Mouse (Mus musculus) urinary bladder, postnatal 4 days (tissue): ENCODE results near the gene Zfp787.

Source experiments
- DNase-seq, 2 experiments: peaks; one replicate each; pipeline ENCODE4 v3.0.0; 2021 to 2022; ENCODE audit warnings: low spot score in 2 of 2

Gene Zfp787

DNA sequence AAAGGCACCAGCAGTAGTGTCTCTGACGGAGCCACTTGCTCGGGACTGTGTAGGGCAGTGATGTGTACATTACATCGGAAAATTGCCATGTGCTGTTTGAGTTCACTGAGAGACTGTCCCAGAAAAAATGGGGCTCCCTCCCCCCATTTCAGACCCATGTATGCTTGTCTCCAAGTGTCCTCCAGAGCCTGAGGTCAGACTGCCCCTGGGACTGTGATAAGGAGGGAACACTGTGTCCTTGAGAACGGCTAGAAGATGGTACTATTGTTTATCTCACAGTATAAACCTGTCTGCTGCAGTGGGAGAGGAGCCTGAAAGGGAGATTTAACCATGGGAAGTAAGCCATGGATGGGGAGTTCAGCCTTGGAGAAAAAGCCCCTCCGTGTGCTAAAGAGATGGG, 8.9 kb upstream of the Zfp787 start:
- DNase-seq, result no peak

GRCm38 (mm10) chr7:6162172-6162571, 6.4 kb upstream of the Zfp787 start:
- no peak for DNase-seq

GRCm38 (mm10) chr7:6161541-6161940, 5.7 kb upstream of the Zfp787 start:
- no peak for DNase-seq

- DNase-seq, result no peak
Measured at GRCm38 (mm10) chr7:6159604-6160003, 3.8 kb upstream of the Zfp787 start.

- no peak for DNase-seq
Measured at GRCm38 (mm10) chr7:6157479-6157878, 1.7 kb upstream of the Zfp787 start.

- no peak for DNase-seq
Measured at GRCm38 (mm10) chr7:6156901-6157472, 1.2 kb upstream of the Zfp787 start.

GRCm38 (mm10) chr7:6155031-6155872, 545 bp downstream of the Zfp787 start:
- DNase-seq, result peak; percentile 79 to 86

- no peak for DNase-seq
Measured at GRCm38 (mm10) chr7:6154164-6154563, 1.6 kb downstream of the Zfp787 start.

DNA sequence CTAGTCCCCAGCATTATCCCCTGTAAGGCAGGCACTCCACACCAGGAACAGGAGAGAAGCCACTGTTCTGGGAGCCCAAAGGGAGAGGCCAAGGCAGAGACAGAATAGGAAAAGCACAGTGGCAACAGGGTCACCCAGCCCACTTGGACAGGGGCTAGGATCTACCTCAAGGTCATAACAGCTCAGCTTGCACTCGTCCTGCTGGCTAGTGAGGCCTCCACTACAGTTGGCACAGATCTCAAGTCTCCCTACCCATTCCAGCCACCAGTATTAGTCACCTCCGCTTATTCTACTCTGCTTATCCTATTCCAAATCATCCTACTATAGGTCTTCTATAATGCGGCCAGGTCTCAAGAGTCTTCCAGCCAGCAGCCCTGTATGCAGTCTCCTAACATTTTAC, 2.7 kb downstream of the Zfp787 start:
- DNase-seq, result no peak

GRCm38 (mm10) chr7:6152036-6152435, 3.8 kb downstream of the Zfp787 start:
- no peak for DNase-seq

- no peak for DNase-seq
Measured at GRCm38 (mm10) chr7:6151266-6151665, 4.5 kb downstream of the Zfp787 start.

GRCm38 (mm10) chr7:6147688-6148087, 8.1 kb downstream of the Zfp787 start:
- no peak for DNase-seq

GRCm38 (mm10) chr7:6146982-6147325, 8.8 kb downstream of the Zfp787 start:
- no peak for DNase-seq

DNA sequence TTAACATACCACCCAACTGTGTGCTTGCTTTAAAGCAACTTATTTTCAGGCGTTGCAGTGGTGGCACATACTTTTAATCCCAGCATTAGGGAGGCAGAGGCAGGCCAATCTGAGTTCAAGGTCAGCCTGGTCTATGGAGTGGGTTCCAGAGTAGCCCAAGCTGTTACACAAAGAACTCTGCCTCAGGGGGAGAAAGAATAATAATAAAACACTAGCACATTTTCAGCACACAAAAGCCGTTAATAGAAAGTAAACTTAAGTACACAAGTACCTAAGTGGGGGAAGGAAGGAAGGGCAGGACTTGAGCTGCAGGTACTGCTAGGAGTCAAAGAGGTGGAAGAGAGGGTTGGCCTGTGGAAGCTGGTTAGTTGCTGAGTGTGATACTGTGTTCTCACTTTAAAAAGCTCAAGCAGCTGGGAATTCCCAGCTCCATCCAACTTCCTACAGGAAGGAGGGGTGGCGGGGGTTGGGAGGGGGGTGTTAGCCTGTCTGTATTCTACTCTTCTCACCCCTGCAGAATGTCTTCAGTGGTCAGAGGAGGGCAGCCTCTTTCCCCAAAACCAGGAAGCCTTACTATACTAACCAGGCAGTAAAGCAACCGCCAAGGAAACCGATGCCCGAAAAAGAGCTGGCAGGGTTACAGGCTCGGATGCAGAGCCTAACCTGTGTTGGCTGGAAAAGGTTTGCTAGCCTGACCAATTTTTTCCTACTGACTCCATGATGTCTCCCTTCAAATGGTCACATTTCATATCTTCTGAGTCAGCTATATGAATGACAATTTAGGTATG, 9.4 kb downstream of the Zfp787 start:
- DNase-seq, result no peak

- DNase-seq, result no peak
Measured at GRCm38 (mm10) chr7:6145423-6146188, 10.2 kb downstream of the Zfp787 start.

GRCm38 (mm10) chr7:6143991-6144531, 11.7 kb downstream of the Zfp787 start:
- no peak for DNase-seq

DNA sequence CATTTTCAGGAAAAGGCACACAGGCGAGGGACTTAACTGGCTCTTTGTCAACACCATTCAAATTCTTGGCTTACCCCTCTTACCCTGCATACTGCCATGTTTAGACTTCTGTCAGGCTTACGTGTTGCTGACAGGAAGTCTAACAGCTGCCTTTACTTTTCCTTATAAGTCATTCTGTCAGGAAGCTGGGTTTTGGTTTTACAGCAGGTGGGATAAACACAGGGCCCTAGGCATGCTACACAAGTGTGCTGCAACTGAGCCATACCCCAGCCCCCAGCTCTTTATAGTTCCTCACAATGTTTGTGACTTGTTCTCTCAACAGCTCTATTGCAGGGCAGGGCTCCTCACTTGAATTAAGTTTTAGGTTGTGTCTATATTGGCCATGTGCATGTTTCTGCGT, 16.5 kb downstream of the Zfp787 start:
- DNase-seq, result no peak

- DNase-seq, result no peak
Measured at GRCm38 (mm10) chr7:6136497-6136896, 19.3 kb downstream of the Zfp787 start.

DNA sequence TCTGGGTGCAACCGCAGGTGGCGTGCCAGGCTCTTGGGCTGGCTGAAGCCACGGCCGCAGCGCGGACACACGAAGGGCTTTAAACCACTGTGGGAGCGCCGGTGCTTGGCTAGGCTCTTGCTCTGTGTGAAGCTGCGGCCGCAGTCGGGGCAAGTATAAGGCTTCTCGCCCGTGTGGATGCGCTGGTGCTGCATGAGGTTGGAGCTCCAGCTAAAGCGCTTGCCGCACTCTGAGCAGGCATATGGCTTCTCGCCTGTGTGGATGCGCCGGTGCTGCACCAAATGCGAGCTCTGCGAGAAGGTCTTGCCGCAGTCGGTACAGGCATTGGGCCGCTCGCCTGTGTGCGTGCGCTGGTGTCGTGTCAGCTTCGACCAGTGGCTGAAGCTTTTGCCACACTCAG, 23.2 kb downstream of the Zfp787 start:
- DNase-seq, result no peak

DNA sequence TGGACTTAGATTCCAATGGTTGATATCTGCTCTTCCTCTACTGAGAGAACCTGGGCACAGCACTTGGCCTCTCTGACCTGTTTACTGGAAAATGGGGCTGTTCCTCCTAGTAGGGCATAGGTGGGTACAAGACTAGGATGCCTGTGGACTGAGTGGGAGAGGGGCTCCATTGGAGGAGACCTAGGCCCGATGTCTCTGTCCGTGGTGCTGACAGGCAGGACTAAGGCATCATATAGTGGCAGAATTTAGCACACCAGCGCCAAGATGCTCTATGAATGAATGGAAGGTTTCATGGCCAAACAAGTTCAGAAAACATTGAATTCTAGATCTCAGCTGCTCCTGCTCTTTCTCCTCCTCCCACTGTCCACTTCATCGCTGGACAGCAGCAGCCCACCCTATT, 25.5 kb downstream of the Zfp787 start:
- DNase-seq, result no peak

- peak; percentile 43 to 74 for DNase-seq
Measured at GRCm38 (mm10) chr7:6126690-6127448, 28.9 kb downstream of the Zfp787 start.
